Mouse (Mus musculus) heart, postnatal 0 days (tissue): ENCODE data around the gene Hyal3.

Experiments
- CTCF ChIP-seq: IDR thresholded peaks from 2 replicates; pipeline ENCODE4 v1.5.1; 2016; ENCODE audit warnings: antibody characterized with exemption, control low read depth, low read depth
- EP300 ChIP-seq: IDR thresholded peaks from 2 replicates; pipeline ENCODE4 v1.6.1; 2016; ENCODE audit warnings: antibody characterized with exemption, low read depth

GRCm38 (mm10) chr9:107566855-107567254 lies 13.8 kb upstream of the Hyal3 start:
- no peak for TF ChIP-seq CTCF
- TF ChIP-seq EP300, result peak; percentile 90; the same call in 1 of the 2 replicates
